Mouse (Mus musculus) neural tube, embryonic 12.5 days (tissue): ENCODE data around the gene Tmem174. TPM values are rescaled to one million over a fixed set of nuclear protein-coding genes. Genes with fewer than 3 reads are reported as not detected.

Source experiments
- ATAC-seq: fragments of 200-750 bp; cut with Nextera tagmentation; 2 replicates; pipeline ENCODE4 v1.8.0; 2017; ENCODE audit warnings: low read depth, mild to moderate bottlenecking, moderate TSS enrichment, moderate library complexity; ENCODE audit not compliant: low FRiP score
- H3K27ac ChIP-seq: fragments of 300-500 bp; sonication (generic); 2 replicates; pipeline ENCODE4 v1.5.1; 2016
- H3K27me3 ChIP-seq: fragments of 300-500 bp; sonication (generic); replicated peaks from 2 replicates; pipeline ENCODE4 v1.6.1; 2016; ENCODE audit warnings: mild to moderate bottlenecking
- H3K36me3 ChIP-seq: fragments of 300-500 bp; sonication (generic); 2 replicates; pipeline ENCODE4 v1.6.1; 2016; ENCODE audit warnings: mild to moderate bottlenecking
- H3K4me1 ChIP-seq: fragments of 300-500 bp; sonication (generic); 2 replicates; pipeline ENCODE4 v1.6.1; 2016
- H3K4me2 ChIP-seq: fragments of 300-500 bp; sonication (generic); replicated peaks from 2 replicates; pipeline ENCODE4 v1.6.1; 2016; ENCODE audit warnings: mild to moderate bottlenecking
- H3K4me3 ChIP-seq: fragments of 300-500 bp; sonication (generic); 2 replicates; pipeline ENCODE4 v1.5.1; 2016
- H3K9ac ChIP-seq: fragments of 300-500 bp; sonication (generic); 2 replicates; pipeline ENCODE4 v1.6.1; 2016; ENCODE audit warnings: mild to moderate bottlenecking
- H3K9me3 ChIP-seq: fragments of 300-500 bp; sonication (generic); 2 replicates; pipeline ENCODE4 v1.6.1; 2016; ENCODE audit warnings: mild to moderate bottlenecking
- WGBS: fragments of 180-500 bp; shearing (Covaris S2); methylation state at CpG from one replicate; pipeline ENCODE4 v1.1.7; 2016; 5-methylcytosine and 5-hydroxymethylcytosine counted together
- polyA plus RNA-seq: library from polyadenylated mRNA; unstranded; fragments of >200 nt; fragmentation: Nextera tagmentation; extraction: Ambion mirVana; gene quantifications from 2 replicates; pipeline ENCODE4 v1.2.1, GENCODE M21; 2016

Tmem174 gene
- polyA plus RNA-seq, 1 experiment from 2014 or later, result not detected

GRCm38 (mm10) chr13:98655346-98655745 is 18.1 kb upstream of the Tmem174 start:
- H3K27ac ChIP-seq, result no peak overlapping the region
- no peak overlapping the region for H3K4me3 ChIP-seq
- H3K9me3 ChIP-seq, result no peaks in the 10 kb centered on the region
- no peaks in the 10 kb centered on the region for H3K36me3 ChIP-seq
- 92% methylated on average over 4 of the region's 4 CpGs for WGBS
- H3K27me3 ChIP-seq, result no peaks in the 10 kb centered on the region
- H3K4me2 ChIP-seq, result no peak overlapping the region
- H3K9ac ChIP-seq, result no peak overlapping the region
- no peak for ATAC-seq
- peaks cover 7% of the 10 kb centered on the region; the same call in 1 of the 2 replicates for H3K4me1 ChIP-seq

- WGBS, result 74% methylated on average over 10 of the region's 10 CpGs
- Histone ChIP-seq H3K27ac (no peak overlapping the region), H3K4me3 (no peak overlapping the region), H3K27me3 (no peaks in the 10 kb centered on the region), H3K4me1 (peaks cover 7% of the 10 kb centered on the region; the same call in 1 of the 2 replicates), H3K36me3 (no peaks in the 10 kb centered on the region), H3K4me2 (no peak overlapping the region), H3K9ac (no peak overlapping the region), H3K9me3 (no peaks in the 10 kb centered on the region)
- no peak for ATAC-seq
Measured at GRCm38 (mm10) chr13:98654129-98654939, 17.1 kb upstream of the Tmem174 start.

DNA sequence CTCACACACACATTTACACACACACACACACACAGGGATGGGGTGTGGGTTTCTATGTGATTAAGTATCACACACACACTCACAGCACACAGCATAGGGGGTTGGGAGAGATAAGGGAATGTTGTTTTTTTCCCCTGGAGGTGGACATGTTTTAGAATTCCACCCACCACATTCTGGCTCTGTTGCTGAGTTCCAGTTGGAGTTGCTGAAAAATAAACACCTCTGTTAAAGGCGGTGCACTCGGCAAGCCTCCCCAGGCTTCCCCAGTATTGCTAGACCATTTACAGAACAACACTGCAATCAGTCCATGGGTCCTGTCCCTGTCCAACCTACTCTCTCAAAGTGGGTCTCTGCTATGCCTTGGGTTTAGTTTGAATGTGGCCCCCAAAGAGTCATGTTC is 15.0 kb upstream of the Tmem174 start:
- no peak for ATAC-seq
- no peak overlapping the region for H3K4me3 ChIP-seq
- H3K4me1 ChIP-seq, result peaks cover 7% of the 10 kb centered on the region; the same call in 1 of the 2 replicates
- no peaks in the 10 kb centered on the region for H3K27me3 ChIP-seq
- no peaks in the 10 kb centered on the region for H3K36me3 ChIP-seq
- no peak overlapping the region for H3K4me2 ChIP-seq
- no peak overlapping the region for H3K27ac ChIP-seq
- 89% methylated on average over 2 of the region's 2 CpGs for WGBS
- no peak overlapping the region for H3K9ac ChIP-seq
- no peaks in the 10 kb centered on the region for H3K9me3 ChIP-seq

- no peak overlapping the region for H3K4me3 ChIP-seq
- 79% methylated on average over 17 of the region's 17 CpGs for WGBS
- no peak overlapping the region for H3K4me2 ChIP-seq
- no peaks in the 10 kb centered on the region for H3K27me3 ChIP-seq
- ATAC-seq, result no peak
- H3K9me3 ChIP-seq, result no peaks in the 10 kb centered on the region
- H3K27ac ChIP-seq, result no peak overlapping the region
- H3K4me1 ChIP-seq, result peaks cover 5% of the 10 kb centered on the region; the same call in 1 of the 2 replicates
- no peaks in the 10 kb centered on the region for H3K36me3 ChIP-seq
- no peak overlapping the region for H3K9ac ChIP-seq
Measured at GRCm38 (mm10) chr13:98651228-98651977, 14.2 kb upstream of the Tmem174 start.

- H3K4me1 ChIP-seq, result no peaks in the 10 kb centered on the region
- no peak for ATAC-seq
- no peaks in the 10 kb centered on the region for H3K36me3 ChIP-seq
- no peaks in the 10 kb centered on the region for H3K9me3 ChIP-seq
- WGBS, result 91% methylated on average over 22 of the region's 22 CpGs
- H3K27ac ChIP-seq, result no peak overlapping the region
- H3K9ac ChIP-seq, result no peak overlapping the region
- no peak overlapping the region for H3K4me2 ChIP-seq
- no peak overlapping the region for H3K4me3 ChIP-seq
- H3K27me3 ChIP-seq, result no peaks in the 10 kb centered on the region
Measured at GRCm38 (mm10) chr13:98647775-98648568, 10.8 kb upstream of the Tmem174 start.

GRCm38 (mm10) chr13:98638507-98639166 is 1.4 kb upstream of the Tmem174 start:
- WGBS, result 89% methylated on average over 5 of the region's 5 CpGs
- ATAC-seq, result no peak

DNA sequence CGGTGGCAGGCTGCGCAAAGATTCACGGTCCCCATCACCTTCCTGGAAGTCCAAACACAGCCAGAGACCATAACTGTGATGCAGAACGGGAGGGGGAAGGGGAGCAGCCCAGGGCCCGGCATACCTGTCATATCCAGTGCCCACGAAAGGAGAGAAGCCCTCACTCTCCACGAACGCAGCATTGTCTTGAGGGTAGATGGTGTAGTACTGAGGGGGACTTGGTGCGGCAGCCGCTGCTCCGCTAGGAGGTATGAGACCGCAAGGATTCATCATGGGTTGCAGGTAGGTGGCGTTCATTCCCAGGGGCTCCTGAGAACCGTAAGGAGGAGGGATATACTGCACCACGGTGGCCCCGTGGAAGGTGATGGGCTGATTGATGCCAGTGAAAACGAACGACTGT is 639 bp downstream of the Tmem174 start:
- Histone ChIP-seq H3K27ac (no peak overlapping the region), H3K4me2 (no peak overlapping the region)

More at GRCm38 (mm10) chr13:98638507-98639166, 1.4 kb upstream of the Tmem174 start:
- no peak overlapping the region for H3K4me3 ChIP-seq
- no peaks in the 10 kb centered on the region for H3K4me1 ChIP-seq
- no peak overlapping the region for H3K9ac ChIP-seq
- H3K9me3 ChIP-seq, result no peaks in the 10 kb centered on the region
- H3K27ac ChIP-seq, result no peak overlapping the region
- H3K36me3 ChIP-seq, result no peaks in the 10 kb centered on the region
- H3K27me3 ChIP-seq, result no peaks in the 10 kb centered on the region
- H3K4me2 ChIP-seq, result no peak overlapping the region

GRCm38 (mm10) chr13:98633641-98634484 is 3.3 kb downstream of the Tmem174 start:
- Histone ChIP-seq H3K27me3 (0 out of 2 replicates have a peak, but pooled peaks cover 3% of the 10 kb centered on the region), H3K27ac (no peak overlapping the region), H3K9me3 (no peaks in the 10 kb centered on the region), H3K4me1 (0 out of 2 replicates have a peak, but pooled peaks cover 8% of the 10 kb centered on the region), H3K4me3 (no peak overlapping the region), H3K36me3 (no peaks in the 10 kb centered on the region), H3K9ac (no peak overlapping the region), H3K4me2 (no peak overlapping the region)
- WGBS, result 61% methylated on average over 6 of the region's 6 CpGs
- no peak for ATAC-seq

More for the DNA sequence above, 639 bp downstream of the Tmem174 start:
- ATAC-seq, result no peak
- H3K9me3 ChIP-seq, result no peaks in the 10 kb centered on the region
- H3K36me3 ChIP-seq, result no peaks in the 10 kb centered on the region
- H3K4me3 ChIP-seq, result no peak overlapping the region
- WGBS, result 65% methylated on average over 18 of the region's 18 CpGs
- no peaks in the 10 kb centered on the region for H3K27me3 ChIP-seq
- no peak overlapping the region for H3K9ac ChIP-seq
- 0 out of 2 replicates have a peak, but pooled peaks cover under 1% of the 10 kb centered on the region for H3K4me1 ChIP-seq

GRCm38 (mm10) chr13:98632306-98632942 is 4.8 kb downstream of the Tmem174 start:
- Histone ChIP-seq H3K4me2 (no peak overlapping the region), H3K9ac (no peak overlapping the region), H3K27ac (no peak overlapping the region), H3K4me1 (0 out of 2 replicates have a peak, but pooled peaks cover 8% of the 10 kb centered on the region), H3K9me3 (no peaks in the 10 kb centered on the region), H3K36me3 (no peaks in the 10 kb centered on the region), H3K4me3 (no peak overlapping the region), H3K27me3 (0 out of 2 replicates have a peak, but pooled peaks cover 3% of the 10 kb centered on the region)
- 75% methylated on average over 9 of the region's 9 CpGs for WGBS
- no peak for ATAC-seq

DNA sequence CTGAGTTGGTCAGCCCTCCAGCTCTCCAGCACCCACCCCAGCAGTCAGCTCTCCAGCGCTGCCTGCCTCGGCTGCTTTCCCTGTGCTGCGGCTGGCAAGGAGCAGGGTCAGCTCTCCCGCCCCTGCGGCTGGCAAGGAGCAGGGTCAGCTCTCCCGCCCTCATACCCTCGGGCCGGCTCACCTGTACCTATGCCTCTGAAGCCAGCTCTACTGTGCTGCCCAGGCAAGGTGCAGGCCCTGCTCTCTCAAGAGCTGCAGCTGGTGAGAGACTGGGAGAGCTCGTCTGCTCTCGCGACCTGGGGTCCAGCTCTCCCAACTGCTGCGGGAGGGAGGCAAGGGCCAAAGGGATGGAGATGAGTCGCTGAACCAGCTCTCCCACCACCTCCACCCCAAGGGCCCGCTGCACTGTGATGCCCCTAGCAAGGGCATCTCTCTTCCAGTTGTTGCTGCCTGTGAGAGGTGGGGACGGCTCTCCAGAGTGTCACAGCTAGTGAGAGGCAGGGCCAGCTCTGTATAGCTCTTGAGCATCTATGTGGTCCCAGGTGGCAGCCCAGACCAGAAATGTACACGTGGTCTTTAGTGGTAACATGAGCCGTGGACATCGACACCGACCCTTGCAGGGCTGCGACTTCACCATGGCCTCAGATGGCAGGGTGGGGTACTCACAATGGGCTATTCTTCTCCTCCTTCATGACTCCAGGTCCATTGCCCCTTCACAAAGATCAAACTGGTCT is 5.9 kb downstream of the Tmem174 start:
- no peak overlapping the region for H3K4me2 ChIP-seq
- H3K9ac ChIP-seq, result no peak overlapping the region
- H3K27me3 ChIP-seq, result 0 out of 2 replicates have a peak, but pooled peaks cover 3% of the 10 kb centered on the region
- H3K9me3 ChIP-seq, result no peaks in the 10 kb centered on the region
- WGBS, result 50% methylated on average over 20 of the region's 20 CpGs
- H3K4me1 ChIP-seq, result 0 out of 2 replicates have a peak, but pooled peaks cover 8% of the 10 kb centered on the region
- ATAC-seq, result no peak
- H3K36me3 ChIP-seq, result no peaks in the 10 kb centered on the region
- no peak overlapping the region for H3K4me3 ChIP-seq
- no peak overlapping the region for H3K27ac ChIP-seq
